Mouse (Mus musculus) kidney, postnatal 0 days (tissue): ENCODE measurements around the gene Bud13. TPM values are rescaled to one million over a fixed set of nuclear protein-coding genes. Genes with fewer than 3 reads are reported as not detected.
A peak's percentile ranks its signal among the peaks of the same experiment; 100 is the strongest.

ENCODE experiments used
- ATAC-seq: fragments of 200-750 bp; cut with Nextera tagmentation; replicated peaks from 2 replicates; pipeline ENCODE4 v1.8.0; 2017; ENCODE audit warnings: low read depth, moderate number of reproducible peaks, moderate TSS enrichment, moderate library complexity; ENCODE audit not compliant: low FRiP score
- DNase-seq: peaks from one replicate; pipeline ENCODE4 v3.0.0-alpha.2; 2016; ENCODE audit warnings: low spot score
- H3K27ac ChIP-seq: fragments of 300-500 bp; sonication (generic); 2 replicates; pipeline ENCODE4 v1.5.1; 2014; ENCODE audit warnings: mild to moderate bottlenecking
- H3K27me3 ChIP-seq: fragments of 300-500 bp; sonication (generic); 2 replicates; pipeline ENCODE4 v1.6.1; 2014; ENCODE audit warnings: low read length, mixed read lengths; ENCODE audit not compliant: insufficient read depth
- H3K36me3 ChIP-seq: fragments of 300-500 bp; sonication (generic); 2 replicates; pipeline ENCODE4 v1.6.1; 2014; ENCODE audit warnings: low read length, mixed read lengths; ENCODE audit not compliant: insufficient read depth
- H3K4me1 ChIP-seq: fragments of 300-500 bp; sonication (generic); replicated peaks from 2 replicates; pipeline ENCODE4 v1.6.1; 2014; ENCODE audit warnings: antibody characterized with exemption, low read length, mixed read lengths; ENCODE audit not compliant: insufficient read depth
- H3K4me2 ChIP-seq: fragments of 300-500 bp; sonication (generic); 2 replicates; pipeline ENCODE4 v1.6.1; 2014; ENCODE audit warnings: mild to moderate bottlenecking, low read length, moderate library complexity, mixed read lengths
- H3K4me3 ChIP-seq: fragments of 300-500 bp; sonication (generic); replicated peaks from 2 replicates; pipeline ENCODE4 v1.5.1; 2014; ENCODE audit warnings: low read depth, low read length
- H3K9ac ChIP-seq: fragments of 300-500 bp; sonication (generic); 2 replicates; pipeline ENCODE4 v1.6.1; 2014; ENCODE audit warnings: low read depth, low read length
- H3K9me3 ChIP-seq: fragments of 300-500 bp; sonication (generic); replicated peaks from 2 replicates; pipeline ENCODE4 v1.6.1; 2016; ENCODE audit warnings: low read length, inconsistent platforms, mixed read lengths
- CTCF ChIP-seq: IDR thresholded peaks from 2 replicates; pipeline ENCODE4 v1.5.1; 2016; ENCODE audit warnings: antibody characterized with exemption, low read depth, mild to moderate bottlenecking, moderate library complexity
- WGBS: fragments of 180-500 bp; shearing (Covaris S2); extraction: QIAGEN DNeasy Blood & Tissue Kit; methylation state at CpG from one replicate; pipeline ENCODE4 v1.1.7; 2014; 5-methylcytosine and 5-hydroxymethylcytosine counted together
- polyA plus RNA-seq: library from polyadenylated mRNA; unstranded; fragments of >200 nt; fragmentation: Nextera tagmentation; extraction: Ambion mirVana; gene quantifications from 2 replicates; pipeline ENCODE4 v1.2.1, GENCODE M21; 2015

The Bud13 gene
- polyA plus RNA-seq, 1 experiment from 2014 or later, result 14.9 TPM

- ATAC-seq (peak; percentile 92), DNase-seq (peak; percentile 98)
- Histone ChIP-seq H3K4me1 (peaks cover 2% of the 10 kb centered on the region; the same call in 1 of the 2 replicates), H3K9me3 (no peaks in the 10 kb centered on the region), H3K36me3 (peaks cover 27% of the 10 kb centered on the region), H3K9ac (peak within 1 kb of the TSS; percentile 79), H3K27me3 (no peaks in the 10 kb centered on the region), H3K4me2 (peak within 1 kb of the TSS; percentile 78), H3K27ac (peak within 1 kb of the TSS; percentile 68), H3K4me3 (peak within 1 kb of the TSS; percentile 81)
- WGBS, result 5% methylated on average over 45 of the region's 45 CpGs
- peak; percentile 59 for TF ChIP-seq CTCF
Observed at GRCm38 (mm10) chr9:46272677-46273454, 9.9 kb upstream of the Bud13 start, which contains the start of gene Zpr1. TSS of gene Zpr1 (plus strand) at chr9:46273064.

GRCm38 (mm10) chr9:46274494-46274893 lies 8.3 kb upstream of the Bud13 start:
- DNase-seq (no peak), ATAC-seq (no peak)
- Histone ChIP-seq H3K27me3 (no peaks in the 10 kb centered on the region), H3K27ac (no peak overlapping the region), H3K4me2 (no peak overlapping the region), H3K4me1 (peaks cover 2% of the 10 kb centered on the region; the same call in 1 of the 2 replicates), H3K4me3 (no peak overlapping the region), H3K36me3 (peaks cover 36% of the 10 kb centered on the region), H3K9me3 (no peaks in the 10 kb centered on the region), H3K9ac (no peak overlapping the region)
- 57% methylated on average over 9 of the region's 9 CpGs for WGBS
- TF ChIP-seq CTCF, result no peak

- H3K9ac ChIP-seq, result no peak overlapping the region
- no peak for TF ChIP-seq CTCF
- no peak overlapping the region for H3K4me3 ChIP-seq
- H3K27ac ChIP-seq, result no peak overlapping the region
- H3K27me3 ChIP-seq, result no peaks in the 10 kb centered on the region
- ATAC-seq (peak; percentile 77), DNase-seq (no peak)
- WGBS, result 53% methylated on average over 4 of the region's 4 CpGs
- H3K4me2 ChIP-seq, result no peak overlapping the region
- H3K4me1 ChIP-seq, result no peaks in the 10 kb centered on the region
- H3K9me3 ChIP-seq, result no peaks in the 10 kb centered on the region
- H3K36me3 ChIP-seq, result peaks cover 14% of the 10 kb centered on the region; the same call in 1 of the 2 replicates
Observed at GRCm38 (mm10) chr9:46298381-46298780, 15.6 kb downstream of the Bud13 start.

DNA sequence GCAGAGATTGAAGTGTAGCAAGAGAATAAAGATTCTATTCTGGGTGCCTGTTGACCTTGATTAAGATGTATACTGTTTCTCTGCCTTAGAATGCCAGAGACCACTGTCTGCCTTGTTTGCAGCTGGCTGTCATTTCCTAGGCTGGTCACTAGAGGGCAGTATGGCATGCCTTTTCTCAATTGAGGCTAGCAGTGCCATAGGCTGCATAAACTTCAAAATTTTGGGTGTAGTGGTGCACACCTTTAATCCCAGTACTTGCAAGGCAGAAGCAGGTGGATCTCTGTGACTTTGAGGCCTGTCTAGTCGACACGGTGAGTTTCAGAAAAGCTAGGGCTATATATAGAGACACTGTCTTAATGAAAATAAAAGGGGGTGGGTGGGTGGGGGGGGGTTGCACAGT lies 19.3 kb downstream of the Bud13 start:
- no peaks in the 10 kb centered on the region for H3K27me3 ChIP-seq
- no peak overlapping the region for H3K4me3 ChIP-seq
- peak; percentile 92 for TF ChIP-seq CTCF
- no peak overlapping the region for H3K27ac ChIP-seq
- H3K9me3 ChIP-seq, result no peaks in the 10 kb centered on the region
- H3K36me3 ChIP-seq, result peaks cover 6% of the 10 kb centered on the region; the same call in 1 of the 2 replicates
- whole genome bisulfite sequencing, result 9% methylated on average over 2 of the region's 2 CpGs
- H3K4me1 ChIP-seq, result no peaks in the 10 kb centered on the region
- H3K9ac ChIP-seq, result no peak overlapping the region
- peak; percentile 77 for DNase-seq
- H3K4me2 ChIP-seq, result no peak overlapping the region
- ATAC-seq, result no peak

DNA sequence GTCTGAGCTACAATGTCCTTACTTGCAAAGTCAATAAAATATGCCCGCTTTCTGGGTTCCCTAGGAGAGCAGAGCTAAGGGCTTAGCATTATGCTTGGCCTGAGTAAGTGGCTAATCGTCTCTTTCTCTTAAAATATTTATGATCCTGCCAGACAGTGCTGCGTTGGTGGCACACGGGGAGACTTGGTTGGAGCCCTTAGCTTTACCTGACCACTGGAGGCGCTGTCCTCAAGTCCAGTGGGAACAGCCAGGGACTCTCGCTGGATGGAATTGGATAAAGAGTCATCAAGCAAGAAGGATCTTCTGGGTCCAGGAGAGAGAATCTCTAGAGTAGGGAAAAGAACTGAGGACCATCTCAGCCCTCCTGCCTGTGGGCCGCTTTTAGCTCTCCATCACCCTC lies 26.3 kb downstream of the Bud13 start:
- ATAC-seq (0 out of 2 replicates have a peak, but pooled peaks have one; percentile 12), DNase-seq (peak; percentile 48)
- no peak overlapping the region for H3K27ac ChIP-seq
- no peaks in the 10 kb centered on the region for H3K27me3 ChIP-seq
- no peaks in the 10 kb centered on the region for H3K36me3 ChIP-seq
- H3K9me3 ChIP-seq, result no peaks in the 10 kb centered on the region
- WGBS, result 10% methylated on average over 7 of the region's 7 CpGs
- H3K9ac ChIP-seq, result no peak overlapping the region
- no peak overlapping the region for H3K4me2 ChIP-seq
- no peaks in the 10 kb centered on the region for H3K4me1 ChIP-seq
- no peak overlapping the region for H3K4me3 ChIP-seq
- peak; percentile 65 for TF ChIP-seq CTCF

DNA sequence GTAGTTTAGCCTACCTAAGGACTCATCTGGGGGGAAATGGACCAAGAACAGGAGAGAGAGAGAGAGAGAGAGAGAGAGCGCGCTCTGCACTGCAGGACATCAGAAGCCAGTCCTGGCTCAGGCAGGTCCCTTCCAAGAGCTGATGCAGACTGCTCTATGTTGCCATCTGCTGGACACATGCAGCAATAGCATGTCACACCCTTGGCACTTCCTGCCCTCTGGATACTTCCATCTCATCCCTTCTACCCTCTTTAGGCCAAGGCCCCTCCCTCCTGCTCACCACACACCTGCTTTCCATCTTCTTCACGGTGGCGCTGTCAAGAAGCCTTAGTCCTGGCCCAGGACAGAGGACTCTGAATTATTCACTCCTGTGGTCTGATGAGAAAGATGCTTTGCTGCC lies 31.7 kb downstream of the Bud13 start:
- 0 out of 2 replicates have a peak, but pooled peaks have one; percentile 55 for ATAC-seq
- TF ChIP-seq CTCF, result peak; percentile 95
- 6% methylated on average over 4 of the region's 4 CpGs for WGBS
- peak; percentile 84 for DNase-seq
- no peak overlapping the region for H3K9ac ChIP-seq
- no peaks in the 10 kb centered on the region for H3K4me1 ChIP-seq
- no peak overlapping the region for H3K27ac ChIP-seq
- no peak overlapping the region for H3K4me2 ChIP-seq
- H3K27me3 ChIP-seq, result no peaks in the 10 kb centered on the region
- no peak overlapping the region for H3K4me3 ChIP-seq
- H3K9me3 ChIP-seq, result no peaks in the 10 kb centered on the region
- H3K36me3 ChIP-seq, result no peaks in the 10 kb centered on the region
